Mouse (Mus musculus): ENCODE measurements at regions not wholly inside any gene's neighbourhood (a gene's known extent, or its start where the extent isn't known, plus 50 kb on each side); places are given as distances from the start of the nearest gene placed in this dataset.

DNA sequence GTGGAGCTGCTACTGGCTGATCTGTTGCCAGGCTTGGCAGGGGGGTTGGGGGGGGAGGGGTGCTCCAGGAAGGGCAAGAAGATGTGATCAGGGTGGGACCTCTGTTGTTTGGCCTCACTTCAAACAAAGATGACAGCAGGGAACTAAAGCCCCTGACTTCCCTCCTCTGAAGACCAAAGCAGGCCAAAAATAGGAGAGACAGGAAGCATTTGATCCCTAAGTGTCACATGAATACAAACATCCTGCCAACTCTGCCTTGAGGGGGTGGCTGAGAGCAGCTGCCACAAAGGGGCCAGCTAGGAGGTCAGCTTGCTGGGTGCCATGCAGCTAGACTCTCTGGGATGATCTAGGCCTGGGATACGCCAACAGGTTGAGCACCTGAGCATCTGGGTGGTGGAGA lies 56.3 kb upstream of the Lmo2 start:
- no peak for TF ChIP-seq CHD2 (IDR thresholded peaks at IDR 0.05; ENCODE audit: low read depth, low read length)
- no peak for TF ChIP-seq ZNF384 (IDR thresholded peaks at IDR 0.05; ENCODE audit: low read depth, low read length)
- no peak for TF ChIP-seq MAFK (IDR thresholded peaks at IDR 0.05; ENCODE audit: insufficient read depth, low read depth, low read length)

Measured in ES-E14 (cell line).